Mouse (Mus musculus) G1E (cell line): ENCODE data around the gene Ncapd2. TPM values are rescaled to one million over a fixed set of nuclear protein-coding genes. Genes with fewer than 3 reads are reported as not detected.

ENCODE experiments used
- ATAC-seq: 2 replicates; pipeline ENCODE4 v1.8.0; 2016; ENCODE audit warnings: mild to moderate bottlenecking; ENCODE audit not compliant: insufficient number of reproducible peaks, poor library complexity, low FRiP score, severe bottlenecking; ENCODE audit errors: extremely low read depth
- DNase-seq: peaks from one replicate; pipeline ENCODE4 v3.0.0; 2012; ENCODE audit warnings: low spot score
- H3K27me3 ChIP-seq: 2 replicates; pipeline ENCODE4 v1.6.1; 2012; ENCODE audit warnings: mild to moderate bottlenecking, low read length, inconsistent platforms; ENCODE audit not compliant: insufficient read depth
- H3K36me3 ChIP-seq: replicated peaks from 2 replicates; pipeline ENCODE3; 2012; ENCODE audit warnings: mild to moderate bottlenecking, inconsistent platforms
- H3K4me1 ChIP-seq: 2 replicates; pipeline ENCODE4 v1.6.1; 2012; ENCODE audit warnings: low read depth, low read length, inconsistent platforms, mixed read lengths; ENCODE audit not compliant: insufficient read depth
- H3K4me3 ChIP-seq: 2 replicates; pipeline ENCODE4 v1.5.1; 2012; ENCODE audit warnings: low read depth, mild to moderate bottlenecking, inconsistent platforms, low read length, moderate library complexity, mixed read lengths
- H3K9me3 ChIP-seq: replicated peaks from 2 replicates; pipeline ENCODE4 v1.6.1; 2012; ENCODE audit warnings: inconsistent platforms
- CTCF ChIP-seq: IDR thresholded peaks from 2 replicates; pipeline ENCODE4 v1.5.1; 2012; ENCODE audit warnings: low read depth, low read length, inconsistent platforms, mixed read lengths
- GATA1 ChIP-seq: IDR thresholded peaks from 2 replicates; pipeline ENCODE4 v1.6.1; 2012; ENCODE audit warnings: borderline replicate concordance, low read length, inconsistent platforms, mixed read lengths
- GATA2 ChIP-seq: IDR thresholded peaks from 2 replicates; pipeline ENCODE4 v1.6.1; 2012; ENCODE audit warnings: low read depth, low read length, inconsistent platforms, borderline replicate concordance
- POLR2AphosphoS5 ChIP-seq: IDR thresholded peaks from 2 replicates; pipeline ENCODE4 v1.6.1; 2012; ENCODE audit warnings: low read depth, low read length, inconsistent platforms; ENCODE audit not compliant: insufficient replicate concordance
- TAL1 ChIP-seq: conservative IDR thresholded peaks from 2 replicates; pipeline ENCODE4 v1.6.1; 2012; ENCODE audit warnings: low read depth, low read length, inconsistent platforms, mixed read lengths
- polyA plus RNA-seq: library from polyadenylated mRNA; stranded (reverse); fragments of >175 nt; gene quantifications from 2 replicates; pipeline ENCODE4 v1.2.3, GENCODE M21; 2012
- total RNA-seq, 2 experiments: library from RNA; stranded (forward) in 1 of 2; stranded (reverse) in 1 of 2; fragments of 200-1000 nt in 1 of 2; fragments of >200 nt in 1 of 2; fragmentation: Nextera tagmentation in 1 of 2; gene quantifications; 2 replicates each; pipeline ENCODE4 v1.2.3; 2014 to 2017

The Ncapd2 gene
- 494 and 557 TPM in 2 replicates for total RNA-seq (2014; fragmentation: Nextera tagmentation)
- total RNA-seq (2017), result 211 and 243 TPM in 2 replicates
- 269 and 275 TPM in 2 replicates for polyA plus RNA-seq

DNA sequence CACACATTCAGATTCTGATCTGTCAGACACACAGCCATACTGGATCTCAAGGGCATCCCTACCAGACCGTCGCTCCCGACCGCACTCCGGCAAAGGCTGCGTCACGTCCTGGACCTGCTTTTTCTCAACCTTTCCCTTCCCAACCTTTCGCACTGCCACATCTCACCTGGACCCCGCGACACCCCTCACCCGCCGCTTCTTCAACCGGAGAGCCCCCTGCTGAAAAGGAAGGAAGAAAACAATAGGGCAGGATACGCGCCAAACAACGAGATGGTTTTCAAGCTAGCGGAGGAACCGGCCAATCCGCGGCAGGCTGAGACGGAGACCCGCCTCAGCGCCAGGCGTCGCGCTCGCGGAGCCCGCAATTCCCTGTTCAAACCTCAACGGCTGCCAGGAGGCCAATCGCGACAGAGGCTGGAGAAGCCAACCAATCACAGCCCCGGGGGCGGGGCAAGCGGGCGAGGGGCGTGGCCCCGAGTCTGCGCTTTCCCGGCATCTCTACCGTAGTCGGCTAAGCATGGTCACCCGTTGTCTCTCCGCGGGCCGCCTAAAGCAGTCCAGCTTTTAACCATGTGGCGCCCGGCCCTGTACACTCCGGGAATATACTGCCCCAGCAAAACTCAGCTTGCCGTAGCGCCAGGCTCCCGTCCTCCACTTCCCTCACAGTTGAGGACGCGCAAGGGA is at the start of gene Ncapd2, which contains the start of gene Mrpl51:
Gene Ncapd2 (minus strand): TSS at position 370 of the 684 bp plus-strand sequence.
Gene Mrpl51 (plus strand): TSS at position 470 of the 684 bp plus-strand sequence.
- Histone ChIP-seq H3K36me3 (peaks cover 61% of the 10 kb centered on the region), H3K4me1 (peaks cover 28% of the 10 kb centered on the region), H3K4me3 (peak within 1 kb of the TSS; percentile 88), H3K27me3 (no peaks in the 10 kb centered on the region), H3K9me3 (no peaks in the 10 kb centered on the region)
- DNase-seq, result peak; percentile 85
- peak; percentile 80 for ATAC-seq
- TF ChIP-seq GATA1 (no peak), TAL1 (no peak), GATA2 (no peak), CTCF (no peak), POLR2AphosphoS5 (no peak)

DNA sequence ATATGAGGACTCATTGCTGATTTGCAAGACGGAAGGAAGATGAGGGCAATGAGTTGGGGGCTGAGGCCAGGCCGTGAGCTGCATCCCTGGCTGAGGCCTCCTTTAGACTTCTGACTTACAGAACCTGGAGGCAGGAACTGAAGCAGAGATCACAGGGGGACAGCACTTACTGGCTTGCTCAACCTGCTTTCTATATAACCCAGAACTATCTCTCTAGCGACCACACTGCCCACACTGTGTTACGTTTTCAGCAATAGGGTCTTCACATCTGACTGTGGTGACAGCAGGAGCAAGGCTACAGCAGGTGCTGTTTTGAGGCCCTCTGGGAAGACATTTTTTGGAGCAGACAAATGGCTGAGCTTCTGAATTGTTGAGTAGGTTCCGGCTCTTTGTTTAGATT is 49.1 kb upstream of the Ncapd2 start:
- Histone ChIP-seq H3K27me3 (peaks cover 6% of the 10 kb centered on the region; the same call in 1 of the 2 replicates), H3K4me1 (peaks cover 2% of the 10 kb centered on the region), H3K4me3 (no peak overlapping the region), H3K36me3 (peaks cover 15% of the 10 kb centered on the region), H3K9me3 (no peaks in the 10 kb centered on the region)
- ATAC-seq (no peak), DNase-seq (no peak)
- no peak for TF ChIP-seq GATA1
- no peak for TF ChIP-seq CTCF

DNA sequence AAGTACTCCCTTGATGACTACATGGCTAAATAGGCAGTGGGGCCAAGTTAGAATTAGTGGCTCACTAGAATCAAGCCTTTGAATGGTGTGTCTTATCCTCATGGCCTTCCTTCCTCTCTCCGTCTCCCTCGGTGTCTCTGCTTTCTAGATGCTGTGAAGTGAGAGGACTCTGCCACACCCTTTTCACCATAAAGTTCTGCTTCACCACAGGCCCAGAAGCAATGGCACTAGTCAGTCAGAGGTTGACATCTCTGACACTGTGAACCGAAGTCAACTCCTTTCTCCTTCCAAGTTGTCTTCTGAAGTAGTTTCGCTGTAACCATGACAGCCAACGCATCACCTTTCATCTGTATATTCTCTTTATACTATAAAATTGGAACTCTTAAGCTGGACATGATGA is 48.0 kb upstream of the Ncapd2 start:
- Histone ChIP-seq H3K9me3 (no peaks in the 10 kb centered on the region), H3K4me1 (peaks cover 2% of the 10 kb centered on the region), H3K27me3 (0 out of 2 replicates have a peak, but pooled peaks cover 3% of the 10 kb centered on the region), H3K36me3 (peaks cover 16% of the 10 kb centered on the region), H3K4me3 (no peak overlapping the region)
- no peak for DNase-seq
- no peak for ATAC-seq
- no peak for TF ChIP-seq TAL1
- TF ChIP-seq CTCF, result no peak
- no peak for TF ChIP-seq GATA1
- TF ChIP-seq GATA2, result no peak
- TF ChIP-seq POLR2AphosphoS5, result no peak

DNA sequence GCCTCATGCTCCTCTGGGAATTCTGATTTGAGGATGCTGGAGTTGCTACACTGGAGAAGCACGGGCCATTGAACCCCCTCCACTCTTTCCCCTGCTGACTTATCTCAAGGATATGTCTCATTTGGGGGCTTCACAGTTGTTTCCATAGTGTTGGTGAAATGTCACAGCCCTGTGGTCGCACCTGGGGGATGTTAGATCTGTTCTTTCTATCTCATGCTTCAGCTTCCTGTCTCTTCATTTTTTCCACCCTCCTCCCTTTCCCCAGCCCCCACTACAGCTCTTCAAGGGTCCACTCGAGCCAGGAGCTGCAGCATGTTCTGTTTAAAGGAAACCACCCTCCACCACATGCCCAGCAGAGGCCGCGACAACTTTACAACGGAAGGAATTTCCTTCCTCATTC is 46.9 kb upstream of the Ncapd2 start:
- Histone ChIP-seq H3K36me3 (peaks cover 26% of the 10 kb centered on the region), H3K4me3 (no peak overlapping the region), H3K4me1 (peaks cover 12% of the 10 kb centered on the region), H3K27me3 (0 out of 2 replicates have a peak, but pooled peaks cover 3% of the 10 kb centered on the region), H3K9me3 (no peaks in the 10 kb centered on the region)
- TF ChIP-seq GATA2 (no peak), POLR2AphosphoS5 (no peak), GATA1 (no peak), CTCF (no peak), TAL1 (no peak)
- no peak for ATAC-seq
- DNase-seq, result no peak

DNA sequence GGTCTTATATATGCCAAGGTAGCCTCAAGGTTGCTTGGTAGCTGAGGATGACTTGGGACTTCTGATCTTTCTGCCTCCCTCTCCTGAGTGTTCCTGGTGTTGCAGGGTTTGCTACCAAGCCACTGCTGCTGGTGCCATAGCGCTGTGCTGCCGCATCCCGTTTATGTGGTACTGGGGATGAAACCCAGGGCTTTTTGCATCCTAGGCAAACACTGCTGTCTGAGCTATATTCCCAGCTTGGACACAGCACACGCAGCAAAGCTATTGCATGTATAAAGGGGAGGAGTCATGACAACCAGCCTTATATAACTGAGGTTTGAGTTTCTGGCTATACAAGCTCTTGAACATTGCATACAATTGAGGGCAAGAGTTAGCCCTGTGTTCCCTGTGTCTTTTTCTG is 45.9 kb upstream of the Ncapd2 start:
- ATAC-seq (no peak), DNase-seq (no peak)
- TF ChIP-seq TAL1, result no peak
- TF ChIP-seq POLR2AphosphoS5, result no peak
- no peak for TF ChIP-seq GATA2
- TF ChIP-seq GATA1, result no peak
- TF ChIP-seq CTCF, result no peak
- no peaks in the 10 kb centered on the region for H3K9me3 ChIP-seq
- no peaks in the 10 kb centered on the region for H3K27me3 ChIP-seq
- H3K4me1 ChIP-seq, result peaks cover 20% of the 10 kb centered on the region
- no peak overlapping the region for H3K4me3 ChIP-seq
- H3K36me3 ChIP-seq, result peaks cover 26% of the 10 kb centered on the region

DNA sequence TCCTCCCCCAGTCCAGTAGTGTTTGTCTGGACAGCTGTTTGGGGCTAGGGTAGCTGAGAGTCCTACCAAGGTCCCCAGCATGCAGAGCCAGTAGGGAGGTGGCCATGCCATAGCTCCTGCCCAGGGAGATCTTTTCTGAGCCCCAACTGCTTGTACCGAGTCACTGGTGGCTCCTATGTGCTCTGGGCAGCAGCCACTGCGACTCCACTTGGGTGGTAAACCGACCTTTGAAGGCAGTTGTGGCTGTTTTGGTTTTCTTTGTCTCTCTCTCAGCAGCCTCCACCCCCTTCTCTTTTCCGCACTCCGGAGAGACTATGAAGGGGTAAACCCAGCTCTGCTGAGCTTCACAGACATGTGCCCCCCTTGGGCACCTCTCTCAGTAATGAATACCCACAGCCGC is 45.3 kb upstream of the Ncapd2 start, which contains the start of gene Cd27:
Gene Cd27 (minus strand): TSS at position 229 of the 400 bp plus-strand sequence.
- Histone ChIP-seq H3K4me1 (peaks cover 26% of the 10 kb centered on the region), H3K27me3 (no peaks in the 10 kb centered on the region), H3K36me3 (peaks cover 26% of the 10 kb centered on the region), H3K4me3 (no peak within 1 kb of the TSS), H3K9me3 (no peaks in the 10 kb centered on the region)
- ATAC-seq, result no peak
- TF ChIP-seq TAL1 (no peak), GATA1 (no peak), CTCF (no peak), GATA2 (no peak), POLR2AphosphoS5 (no peak)
- no peak for DNase-seq

DNA sequence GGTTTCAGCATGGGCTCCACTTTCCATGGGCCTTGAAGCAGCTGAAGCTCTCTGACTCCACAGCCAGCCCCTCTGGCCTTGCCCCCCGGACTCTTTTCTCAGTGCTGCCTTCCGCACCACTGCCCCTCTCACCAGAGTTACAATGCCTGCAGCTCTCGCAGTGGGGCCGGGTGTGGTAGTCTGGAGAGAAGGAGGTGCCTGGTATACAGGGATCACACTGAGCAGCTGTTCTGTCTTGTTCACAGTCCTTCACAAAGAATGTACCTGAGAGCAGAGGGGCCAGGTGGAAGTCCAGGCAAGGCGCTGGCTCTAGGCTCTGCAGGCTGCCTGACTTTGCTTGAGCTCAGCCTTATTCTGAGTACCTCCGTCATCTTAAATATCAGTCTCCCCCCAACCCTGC is 44.8 kb upstream of the Ncapd2 start:
- DNase-seq (no peak), ATAC-seq (no peak)
- peaks cover 31% of the 10 kb centered on the region for H3K4me1 ChIP-seq
- no peaks in the 10 kb centered on the region for H3K9me3 ChIP-seq
- H3K36me3 ChIP-seq, result peaks cover 26% of the 10 kb centered on the region
- H3K4me3 ChIP-seq, result no peak overlapping the region
- H3K27me3 ChIP-seq, result no peaks in the 10 kb centered on the region
- TF ChIP-seq GATA1 (no peak), TAL1 (no peak), CTCF (no peak), GATA2 (no peak), POLR2AphosphoS5 (no peak)
